Mouse (Mus musculus): Measurements from ENCODE around the gene Pten. TPM values are rescaled to one million over a fixed set of nuclear protein-coding genes. Genes with fewer than 3 reads are reported as not detected.

Pten gene
- polyA plus RNA-seq, 1 experiment from 2014 or later = 12.4 TPM

Other genes with a start within 250 kb of the Pten start
- gene Papss2, start 161.7 kb upstream of the Pten start, polyA plus RNA-seq (2015; fragmentation: Nextera tagmentation; extraction: Ambion mirVana) = 1.1 and 1.2 TPM in 2 replicates
- gene Atad1, start 17.7 kb upstream of the Pten start, polyA plus RNA-seq (2015; fragmentation: Nextera tagmentation; extraction: Ambion mirVana) = 125 TPM in 2 replicates